Mouse (Mus musculus) fat pad, adult 2 months (tissue): ENCODE results near the gene Hist1h2bg.

Source experiments
- DNase-seq: peaks from one replicate; pipeline ENCODE4 v3.0.0-alpha.2; 2011; ENCODE audit warnings: low read depth, low spot score; ENCODE audit errors: extremely low read depth

Hist1h2bg gene

GRCm38 (mm10) chr13:23611638-23612037 lies 40.4 kb downstream of the Hist1h2bg start:
- no peak for DNase-seq

- DNase-seq: no peak
Observed at GRCm38 (mm10) chr13:23620056-23620732, 49.0 kb downstream of the Hist1h2bg start.

GRCm38 (mm10) chr13:23620733-23621531 lies 49.7 kb downstream of the Hist1h2bg start, which contains the start of gene Hist1h2be:
Gene Hist1h2be (minus strand): TSS chr13:23621124.
- peak; percentile 89 for DNase-seq
